ENCODE assay signal across 8 mouse cellular contexts in genomic region chr11:59661601-59662248, GRCm38 (mm10). TPM values are rescaled to one million over a fixed set of nuclear protein-coding genes. Genes with fewer than 3 reads are reported as not detected.
A peak's percentile ranks its signal among the peaks of the same experiment; 100 is the strongest.
DNase-seq lines count a peak whose midpoint lies in the region; ATAC-seq lines count a peak whose summit lies in the region.

No protein-coding gene starts in this region.

- no peak for ATAC-seq in forebrain, embryonic 14.5 days
- ATAC-seq in kidney, embryonic 16.5 days (ENCODE audit: low FRiP score, low TSS enrichment), result no peak
- ATAC-seq in midbrain, embryonic 13.5 days, result peak; percentile 8; the same call in 1 of the 2 replicates

- H3K4me3 ChIP-seq in heart, embryonic 10.5 days, result peak overlapping the region; percentile 86
- peak overlapping the region; percentile 70 for H3K4me3 ChIP-seq in forebrain, embryonic 14.5 days (ENCODE audit: low read depth, low read length)
- H3K4me3 ChIP-seq in kidney, embryonic 16.5 days (ENCODE audit: low read length), result peak overlapping the region; percentile 75
- H3K4me3 ChIP-seq in midbrain, embryonic 13.5 days (replicated peaks), result peak overlapping the region; percentile 78

- WGBS in heart, embryonic 10.5 days, result 2% methylated on average over 28 of the region's 28 CpGs
- 1% methylated on average over 28 of the region's 28 CpGs for WGBS in forebrain, embryonic 14.5 days
- 2% methylated on average over 28 of the region's 28 CpGs for WGBS in kidney, embryonic 16.5 days
- under 1% methylated on average over 28 of the region's 28 CpGs for WGBS in midbrain, embryonic 13.5 days

- peaks cover 46% of the 10 kb centered on the region for H3K4me1 ChIP-seq in heart, embryonic 10.5 days
- peaks cover 22% of the 10 kb centered on the region for H3K4me1 ChIP-seq in forebrain, embryonic 14.5 days (ENCODE audit: control insufficient read depth, insufficient read depth, low read length)
- H3K4me1 ChIP-seq in kidney, embryonic 16.5 days (ENCODE audit: insufficient read depth, low read length), result peaks cover 31% of the 10 kb centered on the region
- peaks cover 46% of the 10 kb centered on the region for H3K4me1 ChIP-seq in midbrain, embryonic 13.5 days (replicated peaks)

- no peaks in the 10 kb centered on the region for H3K27me3 ChIP-seq in heart, embryonic 10.5 days (ENCODE audit: insufficient read depth, poor library complexity, severe bottlenecking)
- H3K27me3 ChIP-seq in forebrain, embryonic 14.5 days (replicated peaks; ENCODE audit: control insufficient read depth, insufficient read depth, low read length), result no peaks in the 10 kb centered on the region
- H3K27me3 ChIP-seq in kidney, embryonic 16.5 days (ENCODE audit: insufficient read depth, low read length), result no peaks in the 10 kb centered on the region
- no peaks in the 10 kb centered on the region for H3K27me3 ChIP-seq in midbrain, embryonic 13.5 days

- intact Hi-C loops in heart, postnatal 36 days (cut with DNase I), result loop anchor here (2.0 to 5.0 kb wide), 2 partner anchors 46 to 71 kb away; no protein-coding TSS in a partner anchor

- no peaks in the 10 kb centered on the region for H3K9me3 ChIP-seq in heart, embryonic 10.5 days
- H3K9me3 ChIP-seq in forebrain, embryonic 14.5 days (replicated peaks; ENCODE audit: control insufficient read depth, low read length), result no peaks in the 10 kb centered on the region
- H3K9me3 ChIP-seq in kidney, embryonic 16.5 days (ENCODE audit: low read length), result no peaks in the 10 kb centered on the region
- no peaks in the 10 kb centered on the region for H3K9me3 ChIP-seq in midbrain, embryonic 13.5 days

- no peaks in the 10 kb centered on the region for H3K36me3 ChIP-seq in heart, embryonic 10.5 days
- H3K36me3 ChIP-seq in forebrain, embryonic 14.5 days (ENCODE audit: control insufficient read depth, insufficient read depth, low read length), result no peaks in the 10 kb centered on the region
- no peaks in the 10 kb centered on the region for H3K36me3 ChIP-seq in kidney, embryonic 16.5 days (ENCODE audit: insufficient read depth, low read length)
- H3K36me3 ChIP-seq in midbrain, embryonic 13.5 days, result no peaks in the 10 kb centered on the region

- peak overlapping the region; percentile 86 for H3K9ac ChIP-seq in forebrain, embryonic 14.5 days (ENCODE audit: low read length)
- H3K9ac ChIP-seq in kidney, embryonic 16.5 days (replicated peaks; ENCODE audit: low read length), result peak overlapping the region; percentile 90
- H3K9ac ChIP-seq in midbrain, embryonic 13.5 days (replicated peaks), result peak overlapping the region; percentile 57

- peak overlapping the region; percentile 94 for H3K27ac ChIP-seq in heart, embryonic 10.5 days
- H3K27ac ChIP-seq in forebrain, embryonic 14.5 days (ENCODE audit: low read depth, low read length), result peak overlapping the region; percentile 84; the same call in 1 of the 2 replicates
- peak overlapping the region; percentile 67 for H3K27ac ChIP-seq in kidney, embryonic 16.5 days (ENCODE audit: low read length)
- peak overlapping the region; percentile 66 for H3K27ac ChIP-seq in midbrain, embryonic 13.5 days

- H3K4me2 ChIP-seq in forebrain, embryonic 14.5 days (ENCODE audit: low read length), result peak overlapping the region; percentile 49
- peak overlapping the region; percentile 66 for H3K4me2 ChIP-seq in kidney, embryonic 16.5 days (replicated peaks; ENCODE audit: low read depth, low read length)
- H3K4me2 ChIP-seq in midbrain, embryonic 13.5 days (replicated peaks), result peak overlapping the region; percentile 56

- DNase-seq in heart, embryonic 10.5 days (ENCODE audit: low spot score), result no peak
- DNase-seq in heart, postnatal 36 days, result no peak
- DNase-seq in R1 (ENCODE audit: low read depth, low spot score), result peak; percentile 31
- peak; percentile 49 for DNase-seq in forebrain, embryonic 14.5 days (ENCODE audit: low spot score)
- DNase-seq in right cerebral cortex, postnatal 10 days (ENCODE audit: low spot score in 2 of 2), result no peak
- no peak for DNase-seq in thymus, postnatal 14 days

RNA-seq across cellular contexts. Expression of gene Mprip, which starts 0.6 kb away (rescaled TPM):
- polyA plus RNA-seq in heart, embryonic 10.5 days (2016; fragmentation: Nextera tagmentation; extraction: Ambion mirVana), result 36.6 and 43.6 TPM in 2 replicates
- total RNA-seq in heart, postnatal 36 days (2021), result 100 to 1,000 TPM; 137 to 147 TPM
- polyA plus RNA-seq in forebrain, embryonic 14.5 days (2014; fragmentation: Nextera tagmentation; extraction: Ambion mirVana), result 55.6 and 63.4 TPM in 2 replicates
- polyA plus RNA-seq in kidney, embryonic 16.5 days (2015; fragmentation: Nextera tagmentation; extraction: Ambion mirVana), result 42.7 and 43.8 TPM in 2 replicates
- 37.1 and 39.3 TPM in 2 replicates for polyA plus RNA-seq in midbrain, embryonic 13.5 days (2015; fragmentation: Nextera tagmentation; extraction: Ambion mirVana)

Comparison
In these comparisons a context has a peak if more than half of its experiments do, and no peak if none do; other contexts are left out.
1. DNase-seq: peak in R1 (single experiment) and forebrain, embryonic 14.5 days (single experiment); none in heart, embryonic 10.5 days (single experiment), heart, postnatal 36 days (0 of 2), right cerebral cortex, postnatal 10 days (0 of 2) and thymus, postnatal 14 days (single experiment).
2. Peak in every context shown above with its lines, with median percentiles within 50 percentile points of each other: H3K27ac ChIP-seq, H3K4me3 ChIP-seq, H3K4me2 ChIP-seq and H3K9ac ChIP-seq.